Mouse (Mus musculus) bone marrow, adult 2 months (tissue): Measurements from ENCODE around the gene Ang4.

Source experiments
- CTCF ChIP-seq: fragments of 200-500 bp; IDR thresholded peaks from 2 replicates; pipeline ENCODE4 v1.5.1; 2011; ENCODE audit warnings: low read length, control low read depth; ENCODE audit not compliant: control insufficient read depth, insufficient read depth
- POLR2A ChIP-seq: fragments of 200-500 bp; IDR thresholded peaks from 2 replicates; pipeline ENCODE4 v1.6.1; 2011; ENCODE audit warnings: low read depth, mild to moderate bottlenecking, control low read depth, low read length, borderline replicate concordance; ENCODE audit not compliant: control insufficient read depth

DNA sequence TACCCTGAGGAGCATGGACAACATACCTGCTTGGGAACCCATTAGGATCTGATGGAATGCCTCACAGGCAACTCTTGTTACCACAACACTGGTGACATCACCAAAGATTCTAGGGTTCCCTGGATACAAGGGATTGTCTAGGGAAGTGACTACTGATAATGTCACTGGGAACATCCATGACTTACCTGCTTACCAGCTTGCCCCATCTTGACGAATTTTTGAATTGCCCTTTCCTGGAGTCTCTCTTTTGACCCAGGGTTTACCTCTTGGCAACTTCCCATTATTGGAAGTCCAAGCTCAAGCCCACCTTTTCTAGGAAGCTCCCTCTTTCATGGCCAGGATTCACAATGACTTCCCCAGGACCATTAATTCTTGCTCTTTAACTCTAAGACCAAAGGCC is 56.3 kb downstream of the Ang4 start, which contains the start of gene Gm5800:
- TF ChIP-seq CTCF (no peak), POLR2A (no peak)
